Mouse (Mus musculus) adrenal gland, postnatal 10 days (tissue): ENCODE data around the gene Hist1h1b. TPM values are rescaled to one million over a fixed set of nuclear protein-coding genes. Genes with fewer than 3 reads are reported as not detected.
"Not testable (repeated sequence)": the region's sequence is repeated elsewhere in the genome, so short reads cannot be mapped to it uniquely, and the experiment has no call there.

Experiments
- DNase-seq: peaks from one replicate; pipeline ENCODE4 v3.0.0; 2021; ENCODE audit warnings: mixed read lengths
- long read RNA-seq, 2 experiments: library from polyadenylated mRNA; stranded (forward); transcript quantifications; one replicate each; pipeline ENCODE4 v2.0.0; 2021
- total RNA-seq, 2 experiments: library from RNA; stranded (reverse); gene quantifications; 2 replicates each; pipeline ENCODE4 v1.2.3; 2021

Hist1h1b gene
- total RNA-seq = 100 to 1,000 TPM; 179 to 219 TPM
- long read RNA-seq, experiment 1, partial matches to known transcripts = 0 of 4 reads
- long read RNA-seq, experiment 1, other reads (novel, unspliced or antisense) = 0 of 4 reads
- long read RNA-seq, experiment 2 = 0 reads

DNA sequence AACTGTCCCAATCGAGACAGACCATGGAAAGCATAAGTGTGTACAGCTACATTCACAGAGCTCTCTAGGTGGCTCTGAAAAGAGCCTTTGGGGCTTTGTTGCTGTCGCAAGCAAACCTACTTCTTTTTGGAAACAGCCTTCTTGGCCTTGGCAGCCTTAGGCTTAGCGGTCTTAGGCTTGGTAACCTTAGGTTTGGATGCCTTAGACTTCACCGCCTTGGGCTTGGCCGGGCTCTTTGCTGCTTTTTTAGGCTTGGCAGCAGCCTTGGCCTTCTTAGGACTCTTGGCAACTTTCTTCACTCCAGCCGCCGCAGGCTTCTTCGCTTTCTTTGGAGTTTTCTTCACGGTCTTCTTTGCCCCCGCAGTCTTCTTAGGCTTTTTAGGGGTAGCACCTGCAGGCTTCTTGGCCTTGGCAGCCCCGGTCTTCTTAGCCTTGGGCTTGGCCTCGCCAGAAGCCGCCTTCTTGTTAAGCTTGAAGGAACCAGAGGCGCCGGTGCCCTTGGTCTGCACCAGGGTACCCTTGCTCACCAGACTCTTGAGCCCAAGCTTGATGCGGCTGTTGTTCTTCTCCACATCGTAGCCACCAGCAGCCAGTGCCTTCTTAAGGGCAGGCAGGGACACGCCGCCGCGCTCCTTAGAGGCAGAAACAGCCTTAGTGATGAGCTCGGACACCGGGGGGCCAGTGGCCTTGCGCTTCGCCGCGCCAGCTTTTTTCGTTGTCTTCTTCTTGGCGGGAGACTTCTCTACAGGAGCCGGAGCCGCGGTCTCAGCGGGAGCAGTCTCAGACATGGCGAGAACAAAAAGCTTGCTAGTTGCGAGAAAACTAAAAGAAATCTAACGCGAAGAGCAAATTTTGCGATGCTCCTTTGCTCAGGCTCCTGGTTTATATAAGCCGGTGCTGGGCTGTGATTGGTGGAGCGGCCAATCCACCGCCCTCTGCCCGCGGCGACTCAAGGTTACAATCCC lies at the start of gene Hist1h1b:
TSS of gene Hist1h1b (minus strand) at position 859 of the 965 bp plus-strand sequence.
- peak; percentile 81 for DNase-seq

DNA sequence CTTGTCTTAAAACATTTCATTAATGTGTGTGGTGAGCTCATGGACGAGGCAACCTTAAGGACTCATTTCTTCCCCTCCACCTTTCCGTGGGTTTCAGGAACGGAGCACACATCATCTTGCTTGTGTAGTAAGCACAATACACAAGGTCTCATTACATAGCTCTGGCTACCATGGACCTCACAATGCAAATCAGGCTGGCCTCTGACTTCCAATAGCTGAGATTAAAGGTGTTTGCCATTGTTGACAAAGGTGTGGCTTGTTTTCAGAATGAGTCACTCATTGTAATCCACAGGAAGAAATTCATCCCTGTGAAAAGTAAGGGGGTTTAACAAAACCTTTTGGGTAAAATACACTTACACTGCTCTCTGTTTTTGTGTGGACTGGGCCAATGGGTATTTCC lies 48.1 kb upstream of the Hist1h1b start:
- DNase-seq = no peak

DNA sequence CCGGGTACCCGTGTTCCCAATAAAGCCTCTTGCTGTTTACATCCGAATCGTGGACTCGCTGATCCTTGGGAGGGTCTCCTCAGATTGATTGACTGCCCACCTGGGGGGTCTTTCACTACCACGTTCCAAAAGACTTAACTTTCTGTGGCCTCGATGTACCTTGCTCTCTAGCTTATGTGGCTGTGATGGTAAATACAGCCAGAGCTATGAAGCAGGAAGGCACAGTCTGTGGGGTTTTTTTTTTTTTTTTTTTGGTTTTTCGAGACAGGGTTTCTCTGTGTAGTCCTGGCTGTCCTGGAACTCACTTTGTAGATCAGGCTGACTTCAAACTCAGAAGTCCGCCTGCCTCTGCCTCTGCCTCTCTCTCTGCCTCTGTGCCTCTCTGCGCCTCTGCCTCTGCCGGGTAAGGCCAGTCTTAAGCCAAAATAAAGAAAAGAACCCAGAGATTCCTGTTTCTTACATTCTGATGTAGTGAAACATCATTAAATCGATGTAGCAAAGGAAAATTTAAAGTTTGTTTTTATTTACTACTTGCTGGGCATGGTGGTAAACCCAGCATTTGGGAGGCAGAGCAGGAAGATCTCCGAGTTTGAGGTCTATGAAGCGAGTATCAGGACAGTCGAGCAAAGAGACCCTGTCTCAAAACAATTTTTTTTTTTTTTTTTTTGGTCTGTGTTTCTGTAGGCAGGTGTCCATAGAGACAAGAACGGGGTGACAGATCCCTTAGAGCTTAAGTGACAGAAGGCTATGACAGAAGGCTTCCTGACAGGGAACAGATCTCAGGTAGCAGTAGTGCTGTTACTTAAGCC lies 39.9 kb upstream of the Hist1h1b start:
- DNase-seq = not testable (repeated sequence)

DNA sequence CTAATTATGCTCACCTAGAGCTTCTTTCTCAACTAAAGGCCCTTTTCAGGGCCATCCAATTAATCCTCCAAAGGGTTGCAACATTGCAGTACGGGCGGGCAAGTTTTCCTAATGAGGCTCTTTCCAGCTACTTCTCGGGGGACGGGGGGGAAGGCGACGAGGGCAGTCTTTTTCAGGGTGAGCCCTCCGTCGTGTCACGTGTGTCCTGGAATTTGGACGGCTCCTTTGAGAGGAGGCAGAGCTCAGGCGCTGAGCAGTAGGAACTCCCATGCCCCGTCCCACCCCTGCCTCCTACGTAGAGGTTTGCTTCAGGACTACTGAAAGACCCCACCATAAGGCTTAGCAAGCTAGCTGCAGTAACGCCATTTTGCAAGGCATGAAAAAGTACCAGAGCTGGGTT lies 31.7 kb upstream of the Hist1h1b start:
- not testable (repeated sequence) for DNase-seq

DNA sequence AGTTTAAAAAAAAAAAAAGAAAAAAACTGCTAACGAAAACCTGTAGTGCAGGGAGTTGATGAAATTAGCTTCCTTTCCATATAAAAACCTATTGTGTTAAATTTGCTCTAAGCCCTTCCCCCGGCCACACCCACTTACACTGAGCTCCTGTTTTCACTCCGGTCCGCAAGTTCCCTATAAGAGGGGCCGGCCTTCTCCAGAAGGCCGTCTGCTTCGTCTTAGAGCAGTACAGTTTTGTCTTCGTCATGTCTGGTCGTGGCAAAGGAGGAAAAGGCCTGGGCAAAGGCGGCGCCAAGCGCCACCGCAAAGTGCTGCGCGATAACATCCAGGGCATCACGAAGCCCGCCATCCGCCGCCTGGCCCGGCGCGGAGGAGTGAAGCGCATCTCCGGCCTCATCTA lies 31.1 kb upstream of the Hist1h1b start, which contains the start of gene Hist1h4m:
TSS of gene Hist1h4m (plus strand) at position 208 of the 400 bp plus-strand sequence.
- peak; percentile 61 for DNase-seq

DNA sequence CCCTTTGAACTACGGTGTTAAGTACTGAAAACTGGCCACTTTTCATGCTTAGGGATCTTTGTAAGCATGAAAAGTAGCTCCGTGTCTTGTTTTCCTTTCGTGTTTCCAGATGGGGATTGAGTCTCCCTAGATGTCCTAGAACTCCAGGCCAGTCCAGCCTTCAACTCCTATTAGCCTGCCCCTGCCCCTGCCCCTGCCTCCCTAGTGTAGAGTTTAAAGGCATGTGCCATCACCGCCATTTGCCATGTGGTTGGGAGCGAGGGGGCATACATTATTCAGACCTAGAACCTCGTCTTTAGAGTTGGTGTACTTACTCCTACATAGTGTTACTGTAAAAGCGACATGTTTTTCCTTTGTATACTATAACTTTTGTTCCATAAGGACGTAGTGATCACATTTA lies 30.6 kb upstream of the Hist1h1b start:
- not testable (repeated sequence) for DNase-seq

DNA sequence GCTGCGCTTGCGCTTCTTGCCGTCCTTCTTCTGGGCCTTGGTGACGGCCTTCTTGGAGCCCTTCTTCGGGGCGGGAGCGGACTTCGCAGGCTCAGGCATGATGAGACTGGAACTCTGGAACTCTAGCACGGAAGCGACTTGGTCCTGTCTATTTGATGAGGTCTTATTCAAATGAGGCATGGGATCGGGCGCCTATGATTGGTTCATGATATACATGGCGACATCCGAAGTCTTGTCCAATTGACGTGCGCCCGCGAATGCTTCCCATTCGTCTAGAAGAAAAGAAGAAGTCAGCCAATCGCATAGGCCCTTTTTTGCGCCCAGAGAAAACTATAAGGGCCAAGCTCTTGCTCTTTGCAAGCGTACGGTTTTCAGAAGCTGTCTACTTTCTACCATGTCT lies 29.6 kb upstream of the Hist1h1b start, which contains the start of the genes Hist1h2bq and Hist1h2ao:
TSS of gene Hist1h2bq (minus strand) at position 125 of the 400 bp plus-strand sequence.
TSS of gene Hist1h2ao (plus strand) at position 393 of the 400 bp plus-strand sequence.
- not testable (repeated sequence) for DNase-seq

DNA sequence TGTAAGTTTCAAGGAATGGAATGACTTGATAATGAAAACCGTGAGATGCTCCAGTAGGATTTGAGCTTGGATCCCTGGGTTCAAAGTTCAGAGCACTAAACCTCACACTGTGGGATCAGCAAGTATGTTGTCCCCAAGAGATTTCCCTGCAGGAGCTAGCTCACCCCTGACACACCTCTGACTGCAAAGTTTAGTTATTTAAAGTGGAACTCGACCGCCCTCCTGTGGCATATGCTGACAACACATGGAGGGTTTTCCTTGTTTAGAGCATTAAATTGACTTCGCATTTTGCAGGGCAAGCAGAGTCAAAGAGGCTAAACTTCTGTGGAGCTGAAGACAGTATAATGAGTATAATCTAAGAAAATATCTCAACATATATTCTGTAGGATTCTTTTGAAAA lies 22.6 kb upstream of the Hist1h1b start:
- DNase-seq = not testable (repeated sequence)

DNA sequence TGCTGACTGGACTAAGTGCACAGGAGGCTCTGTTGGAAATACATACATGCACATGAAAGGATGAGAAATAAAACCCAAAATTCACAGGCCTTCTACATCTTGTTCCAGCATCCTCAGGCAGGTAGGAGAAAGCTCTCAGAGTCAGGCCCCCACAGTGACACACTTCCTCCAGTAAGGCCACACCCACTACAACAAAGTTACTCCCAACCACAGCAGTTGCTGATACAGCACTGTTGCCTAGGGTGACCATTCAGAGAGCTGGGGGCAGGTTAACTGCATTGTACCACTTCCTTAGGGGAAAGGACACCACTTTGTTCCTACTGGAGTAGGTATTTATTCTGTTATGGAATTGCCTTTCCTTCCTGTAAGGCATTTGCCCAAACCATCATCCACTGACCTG lies 16.7 kb upstream of the Hist1h1b start:
- not testable (repeated sequence) for DNase-seq

DNA sequence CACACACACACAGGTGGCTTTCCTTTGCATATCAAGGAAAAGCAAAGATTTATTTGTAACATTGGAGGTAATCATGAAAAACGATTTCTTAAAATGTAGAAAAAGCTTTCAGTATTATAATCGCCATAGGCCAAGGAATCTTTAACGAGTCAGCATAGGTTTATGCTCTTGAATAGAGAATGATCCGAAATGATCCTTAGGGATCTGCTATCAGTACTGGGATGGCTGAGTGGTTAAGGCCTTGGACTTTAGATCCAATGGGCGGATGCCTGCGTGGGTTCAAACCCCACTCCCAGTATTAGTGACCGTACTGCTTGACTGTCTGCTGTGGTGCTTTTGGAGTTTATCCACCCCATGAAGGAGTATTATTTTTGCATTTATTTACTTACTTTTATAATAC lies 15.2 kb upstream of the Hist1h1b start:
- DNase-seq = no peak

DNA sequence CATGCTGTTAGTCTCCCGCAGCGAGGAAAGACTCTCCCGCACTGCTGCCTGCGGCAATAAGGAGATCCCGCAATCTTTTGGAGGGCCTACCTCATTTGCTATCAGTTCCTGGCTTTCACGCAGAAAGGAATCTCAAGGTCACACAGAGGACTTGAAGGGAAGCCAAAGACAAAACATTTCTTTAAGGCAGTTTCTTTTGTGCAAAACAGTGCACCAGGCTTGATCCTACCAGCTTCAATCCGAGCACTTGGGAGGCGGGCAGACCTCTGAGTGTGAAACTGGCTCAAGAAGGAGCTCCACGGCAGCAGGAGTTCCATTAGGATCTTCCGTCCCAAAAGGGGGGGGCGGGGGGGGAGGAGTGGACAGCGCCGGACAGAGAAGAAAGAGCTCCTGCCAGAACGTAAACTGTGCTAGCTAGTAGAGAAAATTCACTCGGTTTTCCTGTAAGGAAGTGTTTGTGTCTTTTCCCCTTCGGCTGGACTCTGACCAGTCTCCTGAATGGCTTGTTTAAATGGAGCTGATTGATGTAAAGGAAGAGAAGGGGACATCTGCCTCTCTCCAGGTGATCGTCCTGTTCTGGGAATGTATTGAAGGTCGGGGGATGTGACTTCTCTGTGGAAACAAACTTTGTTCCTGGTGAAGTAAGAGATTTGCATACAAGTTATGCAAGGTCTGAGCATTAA lies 10.3 kb upstream of the Hist1h1b start:
- DNase-seq = peak; percentile 36

DNA sequence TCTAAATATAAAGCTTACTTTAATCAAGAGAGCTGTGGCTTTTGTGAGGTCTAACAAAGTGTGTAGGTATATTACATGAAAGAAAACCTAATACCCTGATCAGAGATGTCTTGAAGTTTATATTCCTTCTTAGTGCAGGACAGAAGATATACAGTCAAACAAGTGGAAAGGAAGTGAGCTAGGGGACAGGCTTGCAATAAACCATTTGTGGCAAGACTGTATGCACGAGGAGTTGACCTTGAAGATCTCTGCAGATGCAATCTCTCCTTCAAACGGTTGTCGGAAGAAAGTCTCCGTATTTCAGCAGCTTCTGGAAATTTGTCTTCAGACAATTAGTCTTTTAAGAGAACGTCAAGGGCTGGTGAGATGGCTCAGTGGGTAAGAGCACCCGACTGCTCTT lies 9.5 kb upstream of the Hist1h1b start:
- DNase-seq = no peak

DNA sequence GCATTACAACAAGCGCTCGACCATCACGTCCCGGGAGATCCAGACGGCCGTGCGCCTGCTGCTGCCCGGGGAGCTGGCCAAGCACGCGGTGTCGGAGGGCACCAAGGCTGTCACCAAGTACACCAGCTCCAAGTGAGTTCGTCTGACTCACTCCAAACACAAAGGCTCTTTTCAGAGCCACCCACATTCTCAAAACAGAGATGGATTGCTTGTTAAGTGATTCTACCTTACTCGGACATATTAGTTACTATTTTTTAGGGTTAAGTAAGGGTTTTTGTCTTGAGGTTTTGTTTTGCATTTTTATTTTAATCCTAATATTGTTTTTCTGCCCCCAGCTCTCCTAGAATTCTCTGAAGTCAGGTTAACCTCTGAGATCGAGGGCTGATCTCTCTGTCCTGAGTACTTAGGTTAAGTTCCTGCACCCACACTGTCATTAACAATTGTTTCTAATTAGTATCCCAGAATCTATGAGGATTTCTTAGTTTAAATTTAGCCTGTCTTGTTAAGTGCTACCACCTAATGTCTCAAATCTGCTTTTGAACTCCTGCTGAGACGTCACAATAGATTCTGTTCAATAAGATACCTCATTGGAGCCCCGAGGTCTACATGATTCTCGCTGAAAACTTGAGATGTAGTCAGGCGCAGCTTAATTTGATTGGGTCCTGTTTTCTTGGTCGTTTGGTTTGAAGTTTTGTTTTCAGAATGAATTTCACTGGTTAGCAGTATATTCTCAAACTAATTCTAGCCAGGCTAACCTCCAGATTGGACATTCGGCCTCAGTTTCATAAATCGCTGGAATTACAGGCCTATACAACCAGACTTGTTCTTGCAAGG lies 7.6 kb upstream of the Hist1h1b start:
- no peak for DNase-seq

DNA sequence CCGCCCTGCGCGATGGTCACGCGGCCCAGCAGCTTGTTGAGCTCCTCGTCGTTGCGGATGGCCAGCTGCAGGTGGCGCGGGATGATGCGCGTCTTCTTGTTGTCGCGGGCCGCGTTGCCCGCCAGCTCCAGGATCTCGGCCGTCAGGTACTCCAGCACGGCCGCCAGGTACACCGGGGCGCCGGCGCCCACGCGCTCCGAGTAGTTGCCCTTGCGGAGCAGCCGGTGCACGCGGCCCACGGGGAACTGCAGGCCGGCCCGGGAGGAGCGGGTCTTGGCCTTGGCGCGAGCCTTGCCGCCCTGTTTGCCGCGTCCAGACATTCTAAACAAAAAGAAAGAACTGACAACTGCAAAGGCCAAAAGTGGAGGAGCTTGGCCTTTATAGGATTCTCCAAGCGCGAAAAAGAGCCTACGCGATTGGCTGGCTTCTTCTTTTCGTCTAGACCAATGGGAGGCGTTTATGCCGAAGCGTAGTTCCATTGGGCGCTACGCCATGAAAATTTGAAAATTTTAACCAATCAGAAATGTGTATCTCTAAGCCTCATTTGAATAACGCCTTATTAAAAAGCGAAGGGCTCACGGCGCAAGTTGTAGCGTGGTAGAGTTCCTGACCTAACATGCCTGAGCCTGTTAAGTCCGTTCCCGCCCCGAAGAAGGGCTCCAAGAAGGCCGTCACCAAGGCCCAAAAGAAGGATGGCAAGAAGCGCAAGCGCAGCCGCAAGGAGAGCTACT lies 6.6 kb upstream of the Hist1h1b start, which contains the start of the genes Hist1h2an and Hist1h2bp:
TSS of gene Hist1h2an (minus strand) at position 320 of the 731 bp plus-strand sequence.
TSS of gene Hist1h2bp (plus strand) at position 563 of the 731 bp plus-strand sequence.
- peak; percentile 85 for DNase-seq

DNA sequence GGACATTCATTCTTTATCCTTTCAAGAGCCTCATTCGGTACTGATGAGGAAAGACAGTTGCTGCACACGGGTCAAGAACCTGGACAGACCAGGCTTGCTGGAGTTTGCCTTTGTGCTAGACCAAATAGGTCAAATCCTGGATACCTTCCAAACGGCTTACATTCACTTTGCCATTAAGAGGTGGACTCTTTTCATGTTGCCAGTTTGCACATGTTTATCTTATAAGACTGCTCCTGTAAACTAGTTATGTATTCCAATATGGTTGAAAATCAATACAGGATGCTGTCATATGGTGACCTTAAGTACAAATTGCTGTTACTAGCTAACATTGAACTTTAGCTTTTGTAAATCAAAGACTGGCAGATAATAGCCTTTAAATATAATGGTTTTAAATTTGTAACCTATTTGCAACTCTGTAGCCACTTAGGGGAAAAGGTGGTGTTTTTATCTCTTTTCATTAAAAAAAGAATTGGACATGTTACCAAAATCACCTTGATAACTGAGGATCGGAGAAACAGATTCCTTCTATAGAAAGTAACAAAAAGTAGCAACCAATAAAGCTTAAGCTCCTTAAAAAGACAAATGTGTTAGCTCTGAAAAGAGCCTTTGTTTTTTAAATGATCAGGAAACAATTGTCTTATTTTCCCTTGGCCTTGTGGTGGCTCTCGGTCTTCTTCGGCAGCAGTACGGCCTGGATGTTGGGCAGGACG lies 5.9 kb upstream of the Hist1h1b start:
- no peak for DNase-seq

DNA sequence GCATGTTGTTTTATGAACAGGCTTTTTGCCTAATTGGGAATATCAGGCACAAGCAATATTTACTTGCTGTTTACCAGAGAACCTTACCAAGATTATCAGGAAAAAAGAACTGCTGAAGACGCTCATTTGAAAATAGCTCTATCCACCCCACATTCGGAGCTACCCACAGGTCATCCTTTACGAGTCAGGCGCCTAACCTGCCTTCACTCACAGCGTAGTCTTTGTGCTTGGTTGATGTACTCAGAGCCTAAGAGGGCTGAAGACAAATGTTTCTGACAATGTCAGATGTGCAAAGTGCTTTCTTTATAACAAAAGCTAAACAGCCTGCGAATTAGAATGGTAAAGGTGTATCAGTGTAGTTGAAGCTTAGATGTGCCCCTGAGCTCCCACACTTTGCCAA lies 3.9 kb upstream of the Hist1h1b start:
- DNase-seq = no peak

DNA sequence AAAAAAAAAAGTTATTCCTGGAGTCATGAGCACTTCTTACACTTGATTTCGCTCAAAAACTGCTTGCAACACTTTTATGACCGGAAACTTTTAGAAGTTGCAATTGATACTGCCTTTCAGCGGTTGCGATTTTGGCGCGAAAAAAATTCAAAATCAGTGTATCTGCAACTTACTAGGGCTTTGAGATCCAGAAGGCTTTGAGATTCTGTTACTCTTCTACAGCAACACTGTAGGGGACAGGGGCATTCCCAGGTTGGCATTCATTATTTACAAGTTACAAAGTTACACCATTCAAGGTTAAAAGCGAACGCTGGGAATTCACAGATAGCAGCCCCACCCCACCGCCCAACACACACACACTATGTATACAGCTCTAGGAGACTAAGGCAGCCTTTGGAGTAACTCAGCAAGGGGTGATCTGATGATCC lies 3.3 kb upstream of the Hist1h1b start:
- peak; percentile 42 for DNase-seq

DNA sequence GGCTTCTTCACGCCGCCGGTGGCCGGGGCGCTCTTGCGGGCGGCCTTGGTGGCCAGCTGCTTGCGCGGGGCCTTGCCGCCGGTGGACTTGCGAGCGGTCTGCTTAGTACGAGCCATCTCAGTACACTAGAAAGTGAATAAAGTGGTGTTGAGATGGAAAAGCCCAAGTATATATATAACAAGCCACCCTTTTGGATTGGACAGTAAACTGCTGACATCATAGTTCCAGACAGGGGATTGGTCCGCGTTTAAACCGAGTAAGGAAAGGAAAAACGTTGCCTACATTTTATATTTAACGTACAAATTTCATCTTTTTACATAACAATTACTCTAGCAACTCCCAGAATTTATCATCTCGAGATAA lies 2.8 kb upstream of the Hist1h1b start, which contains the start of gene Hist1h3i:
TSS of gene Hist1h3i (minus strand) at position 116 of the 363 bp plus-strand sequence.
- DNase-seq = peak; percentile 63
